10 mouse cellular contexts compared by ENCODE assay signal in the genomic region with DNA sequence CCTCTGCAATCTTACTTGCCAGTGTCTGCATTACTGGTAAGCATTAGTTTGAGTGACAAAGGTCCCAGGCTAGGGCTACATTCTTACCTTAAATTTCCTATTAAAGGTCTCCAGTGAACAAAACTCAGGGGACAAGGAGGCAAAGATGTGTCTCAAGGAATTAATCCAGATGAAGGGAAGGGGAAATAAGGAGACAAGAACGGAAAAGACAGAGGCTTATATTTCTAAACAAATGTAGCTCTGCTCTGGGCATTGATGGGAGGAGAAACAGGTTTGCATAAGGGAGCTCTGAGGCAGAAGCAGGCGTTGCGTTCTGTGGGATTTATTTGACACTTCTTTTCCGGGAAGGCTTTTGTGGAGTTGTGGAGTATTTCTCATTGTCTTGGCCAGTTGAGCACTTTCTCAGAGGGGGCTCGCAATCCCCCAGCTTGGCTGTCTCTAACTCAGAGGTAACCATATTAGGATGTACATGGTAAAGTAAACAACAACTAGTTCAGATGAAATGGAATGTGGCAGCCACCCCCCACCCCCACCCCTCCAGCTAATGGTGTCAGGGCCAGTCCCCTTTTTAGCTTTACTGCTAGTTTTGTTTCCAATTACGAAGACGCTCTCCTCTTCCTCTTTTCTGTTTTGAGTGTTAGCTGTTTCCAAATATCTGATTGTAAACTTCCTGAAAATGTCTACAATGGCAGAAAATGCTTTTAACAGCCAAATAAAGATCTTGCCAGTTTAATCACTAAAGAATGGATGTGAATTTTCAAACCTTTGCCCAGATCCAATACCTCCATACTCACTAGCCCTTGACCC.
DNase-seq lines count a peak whose midpoint lies in the region; ATAC-seq and TF ChIP-seq lines count a peak whose summit lies in the region.
"Had no signal": no experiment of that assay in that cellular context is flagged by ENCODE, and none has a peak within 500 bp of the region (broad histone marks: within the 10 kb centered on the region; RNA-seq: fewer than 3 reads in every experiment).

No protein-coding gene starts in this region.

- DNase-seq in lung, postnatal 4 days, result no peak
- DNase-seq in embryonic facial prominence, embryonic 10.5 days (ENCODE audit: low spot score), result peak; percentile 51
- no peak for DNase-seq in kidney, adult 2 months
- no peak for DNase-seq in layer of hippocampus, postnatal 14 days (ENCODE audit: low spot score in 2 of 2)
- no peak for DNase-seq in layer of hippocampus, adult 9-11 months
- DNase-seq: adrenal gland, postnatal 10 days; gastrocnemius, postnatal 14 days had no signal

- 11% methylated on average over 7 of the region's 7 CpGs for whole genome bisulfite sequencing in lung, embryonic 15.5 days
- 3% methylated on average over 7 of the region's 7 CpGs for WGBS in embryonic facial prominence, embryonic 10.5 days
- WGBS in limb, embryonic 15.5 days, result 19% methylated on average over 7 of the region's 7 CpGs
- 6% methylated on average over 7 of the region's 7 CpGs for WGBS in stomach, embryonic 15.5 days
- WGBS in kidney, adult 2 months, result 53% methylated on average over 7 of the region's 7 CpGs

- H3K4me2 ChIP-seq in lung, embryonic 15.5 days, result peak overlapping the region; percentile 27
- 0 out of 2 replicates have a peak overlapping the region, but pooled peaks have one; percentile 0 for H3K4me2 ChIP-seq in limb, embryonic 15.5 days
- H3K4me2 ChIP-seq in stomach, embryonic 15.5 days, result peak overlapping the region; percentile 51

- no peaks in the 10 kb centered on the region for H3K36me3 ChIP-seq in lung, embryonic 15.5 days
- H3K36me3 ChIP-seq in embryonic facial prominence, embryonic 10.5 days (replicated peaks), result no peaks in the 10 kb centered on the region
- H3K36me3 ChIP-seq in limb, embryonic 15.5 days, result no peaks in the 10 kb centered on the region
- no peaks in the 10 kb centered on the region for H3K36me3 ChIP-seq in stomach, embryonic 15.5 days
- no peaks in the 10 kb centered on the region for H3K36me3 ChIP-seq in kidney, adult 2 months (ENCODE audit: control insufficient read depth, insufficient read depth, low read length)

- H3K9me3 ChIP-seq in lung, embryonic 15.5 days, result no peaks in the 10 kb centered on the region
- H3K9me3 ChIP-seq in embryonic facial prominence, embryonic 10.5 days, result no peaks in the 10 kb centered on the region
- H3K9me3 ChIP-seq in limb, embryonic 15.5 days, result no peaks in the 10 kb centered on the region
- no peaks in the 10 kb centered on the region for H3K9me3 ChIP-seq in stomach, embryonic 15.5 days

- H3K27me3 ChIP-seq in lung, embryonic 15.5 days, result no peaks in the 10 kb centered on the region
- H3K27me3 ChIP-seq in embryonic facial prominence, embryonic 10.5 days (replicated peaks; ENCODE audit: low read depth, poor library complexity, severe bottlenecking), result no peaks in the 10 kb centered on the region
- no peaks in the 10 kb centered on the region for H3K27me3 ChIP-seq in limb, embryonic 15.5 days
- H3K27me3 ChIP-seq in stomach, embryonic 15.5 days (replicated peaks), result no peaks in the 10 kb centered on the region
- no peaks in the 10 kb centered on the region for H3K27me3 ChIP-seq in kidney, adult 2 months (replicated peaks; ENCODE audit: control insufficient read depth, insufficient read depth, low read length)

- H3K27ac ChIP-seq in lung, embryonic 15.5 days, result peak overlapping the region; percentile 32; the same call in 1 of the 2 replicates
- peak overlapping the region; percentile 78 for H3K27ac ChIP-seq in embryonic facial prominence, embryonic 10.5 days (replicated peaks)
- no peak overlapping the region for H3K27ac ChIP-seq in limb, embryonic 15.5 days
- H3K27ac ChIP-seq in stomach, embryonic 15.5 days, result peak overlapping the region; percentile 62
- no peak overlapping the region for H3K27ac ChIP-seq in kidney, adult 2 months (ENCODE audit: insufficient read depth, low read depth, low read length)

- TF ChIP-seq POLR2A in kidney, adult 2 months (IDR thresholded peaks at IDR 0.05; ENCODE audit: low read depth, low read length), result no peak

- H3K4me3 ChIP-seq in lung, embryonic 15.5 days, result no peak overlapping the region
- peak overlapping the region; percentile 51 for H3K4me3 ChIP-seq in embryonic facial prominence, embryonic 10.5 days
- no peak overlapping the region for H3K4me3 ChIP-seq in limb, embryonic 15.5 days
- 0 out of 2 replicates have a peak overlapping the region, but pooled peaks have one; percentile 24 for H3K4me3 ChIP-seq in stomach, embryonic 15.5 days (replicated peaks)
- no peak overlapping the region for H3K4me3 ChIP-seq in kidney, adult 2 months (ENCODE audit: insufficient read depth, low read depth, low read length)

- no peak overlapping the region for H3K9ac ChIP-seq in lung, embryonic 15.5 days
- no peak overlapping the region for H3K9ac ChIP-seq in limb, embryonic 15.5 days
- no peak overlapping the region for H3K9ac ChIP-seq in stomach, embryonic 15.5 days

- ATAC-seq in lung, embryonic 15.5 days (ENCODE audit: borderline replicate concordance, extremely low read depth, low FRiP score, low TSS enrichment), result no peak; the same call in 1 of the 2 replicates
- ATAC-seq in limb, embryonic 15.5 days (ENCODE audit: insufficient number of reproducible peaks, low FRiP score, low TSS enrichment, low read depth), result no peak
- ATAC-seq in stomach, embryonic 15.5 days (ENCODE audit: insufficient read depth, low FRiP score, low read depth), result no peak

- H3K4me1 ChIP-seq in lung, embryonic 15.5 days, result peaks cover 52% of the 10 kb centered on the region
- H3K4me1 ChIP-seq in embryonic facial prominence, embryonic 10.5 days, result peaks cover 84% of the 10 kb centered on the region
- peaks cover 47% of the 10 kb centered on the region for H3K4me1 ChIP-seq in limb, embryonic 15.5 days
- peaks cover 45% of the 10 kb centered on the region for H3K4me1 ChIP-seq in stomach, embryonic 15.5 days
- no peaks in the 10 kb centered on the region for H3K4me1 ChIP-seq in kidney, adult 2 months (ENCODE audit: control insufficient read depth, insufficient read depth, low read length)

- TF ChIP-seq CTCF in kidney, adult 2 months (conservative IDR thresholded peaks at IDR 0.05; ENCODE audit: insufficient read depth, insufficient read length, low read depth, low read length), result no peak

Comparison
In these comparisons a context has a peak if more than half of its experiments do, and no peak if none do; other contexts are left out.
1. H3K27ac ChIP-seq: peak in lung, embryonic 15.5 days (single experiment), embryonic facial prominence, embryonic 10.5 days (single experiment) and stomach, embryonic 15.5 days (single experiment); none in limb, embryonic 15.5 days (single experiment) and kidney, adult 2 months (single experiment).
2. H3K4me2 ChIP-seq: peak in every context shown above with its lines; median percentile 51 in stomach, embryonic 15.5 days; 27 in lung, embryonic 15.5 days; 0 in limb, embryonic 15.5 days.
3. H3K4me3 ChIP-seq: peak in embryonic facial prominence, embryonic 10.5 days (single experiment) and stomach, embryonic 15.5 days (single experiment); none in lung, embryonic 15.5 days (single experiment), limb, embryonic 15.5 days (single experiment) and kidney, adult 2 months (single experiment).